Mouse (Mus musculus) bone marrow, adult 2 months (tissue): ENCODE measurements around the gene Grm8.

ENCODE experiments used
- CTCF ChIP-seq: fragments of 200-500 bp; IDR thresholded peaks from 2 replicates; pipeline ENCODE4 v1.5.1; 2011; ENCODE audit warnings: low read length, control low read depth; ENCODE audit not compliant: control insufficient read depth, insufficient read depth
- POLR2A ChIP-seq: fragments of 200-500 bp; IDR thresholded peaks from 2 replicates; pipeline ENCODE4 v1.6.1; 2011; ENCODE audit warnings: low read depth, mild to moderate bottlenecking, control low read depth, low read length, borderline replicate concordance; ENCODE audit not compliant: control insufficient read depth

- TF ChIP-seq CTCF (no peak), POLR2A (no peak)
Measured at GRCm38 (mm10) chr6:27363775-27364174, 771.2 kb downstream of the Grm8 start.
